Mouse (Mus musculus) spleen, adult 2 months (tissue): Measurements from ENCODE around the gene Pitpnc1. TPM values are rescaled to one million over a fixed set of nuclear protein-coding genes. Genes with fewer than 3 reads are reported as not detected.

Experiments used
- DNase-seq, 2 experiments: peaks; one replicate each; pipeline versions ENCODE4 v3.0.0 to v3.0.0-alpha.2; 2012 to 2021; ENCODE audit warnings: low spot score in 2 of 2, low read depth in 1 of 2
- H3K27ac ChIP-seq: fragments of 200-500 bp; 2 replicates; pipeline ENCODE4 v1.5.1; 2012; ENCODE audit warnings: low read length, inconsistent platforms; ENCODE audit not compliant: insufficient read depth
- H3K27me3 ChIP-seq: fragments of 200-500 bp; 2 replicates; pipeline ENCODE4 v1.6.1; 2012; ENCODE audit warnings: mild to moderate bottlenecking, moderate library complexity, low read length, inconsistent platforms; ENCODE audit not compliant: control insufficient read depth, insufficient read depth
- H3K36me3 ChIP-seq: fragments of 200-500 bp; 2 replicates; pipeline ENCODE4 v1.6.1; 2012; ENCODE audit warnings: mild to moderate bottlenecking, low read length, inconsistent platforms; ENCODE audit not compliant: control insufficient read depth, insufficient read depth
- H3K4me1 ChIP-seq: fragments of 200-500 bp; 2 replicates; pipeline ENCODE4 v1.6.1; 2011; ENCODE audit warnings: inconsistent platforms; ENCODE audit not compliant: control insufficient read depth, insufficient read depth, insufficient read length
- H3K4me3 ChIP-seq: fragments of 200-500 bp; 2 replicates; pipeline ENCODE4 v1.5.1; 2011; ENCODE audit warnings: mild to moderate bottlenecking, inconsistent platforms; ENCODE audit not compliant: insufficient read depth, insufficient read length; ENCODE audit errors: extremely low read depth
- CTCF ChIP-seq: fragments of 200-500 bp; IDR thresholded peaks from 2 replicates; pipeline ENCODE4 v1.5.1; 2011; ENCODE audit warnings: mild to moderate bottlenecking, inconsistent platforms; ENCODE audit not compliant: insufficient read depth, insufficient read length, insufficient replicate concordance; ENCODE audit errors: extremely low read depth
- POLR2A ChIP-seq: fragments of 200-500 bp; IDR thresholded peaks from 2 replicates; pipeline ENCODE4 v1.6.1; 2011; ENCODE audit warnings: low read depth, low read length, inconsistent platforms
- WGBS: fragments of 180-500 bp; shearing (Covaris S2); methylation state at CpG from one replicate; pipeline ENCODE4 v1.1.7; 2018; 5-methylcytosine and 5-hydroxymethylcytosine counted together
- polyA plus RNA-seq: library from polyadenylated mRNA; depleted of rRNA; stranded (reverse); fragments of >200 nt; gene quantifications from 2 replicates; pipeline ENCODE4 v1.2.3, GENCODE M21; 2012

Gene Pitpnc1
- polyA plus RNA-seq, 1 experiment = 6.4 TPM

GRCm38 (mm10) chr11:107458286-107458685 is 12.2 kb downstream of the Pitpnc1 start:
- TF ChIP-seq POLR2A (no peak), CTCF (no peak)
- no peak for DNase-seq
- Histone ChIP-seq H3K27me3 (no peaks in the 10 kb centered on the region), H3K36me3 (no peaks in the 10 kb centered on the region), H3K4me1 (peaks cover 3% of the 10 kb centered on the region; the same call in 1 of the 2 replicates), H3K27ac (peak overlapping the region; percentile 47), H3K4me3 (no peak overlapping the region)
- WGBS = 74% methylated on average over 12 of the region's 12 CpGs

DNA sequence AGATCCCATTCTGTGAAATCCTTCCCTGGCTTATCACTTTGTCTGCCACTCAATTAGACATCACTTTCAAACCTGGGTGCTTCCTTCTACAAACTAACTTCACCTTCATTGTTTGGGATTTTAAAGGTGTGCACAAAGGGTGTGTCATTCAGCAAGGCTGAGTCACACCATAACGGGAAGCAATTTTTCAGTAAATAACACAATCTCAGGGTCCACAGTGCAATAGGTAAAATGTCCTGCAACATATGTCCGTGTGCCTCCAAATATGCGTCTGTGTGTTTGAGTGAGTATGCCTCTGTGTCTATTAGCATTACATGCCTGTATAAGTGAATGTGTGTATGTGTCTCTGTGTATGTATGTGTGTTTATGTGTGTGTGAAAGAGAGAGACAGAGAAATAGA is 13.2 kb downstream of the Pitpnc1 start:
- DNase-seq = no peak
- 83% methylated on average over 3 of the region's 3 CpGs for WGBS
- peaks cover 3% of the 10 kb centered on the region; the same call in 1 of the 2 replicates for H3K4me1 ChIP-seq

GRCm38 (mm10) chr11:107454546-107455462 is 15.7 kb downstream of the Pitpnc1 start:
- 53% methylated on average over 19 of the region's 19 CpGs for WGBS
- Histone ChIP-seq H3K4me1 (peaks cover 17% of the 10 kb centered on the region; the same call in 1 of the 2 replicates), H3K27ac (no peak overlapping the region; the same call in 1 of the 2 replicates), H3K4me3 (no peak overlapping the region), H3K27me3 (no peaks in the 10 kb centered on the region), H3K36me3 (no peaks in the 10 kb centered on the region)
- TF ChIP-seq POLR2A (no peak), CTCF (no peak)
- DNase-seq = no peak

More for the DNA sequence above, 13.2 kb downstream of the Pitpnc1 start:
- Histone ChIP-seq H3K4me3 (no peak overlapping the region), H3K27me3 (no peaks in the 10 kb centered on the region), H3K27ac (no peak overlapping the region), H3K36me3 (no peaks in the 10 kb centered on the region)
- no peak for TF ChIP-seq POLR2A
- TF ChIP-seq CTCF = no peak

DNA sequence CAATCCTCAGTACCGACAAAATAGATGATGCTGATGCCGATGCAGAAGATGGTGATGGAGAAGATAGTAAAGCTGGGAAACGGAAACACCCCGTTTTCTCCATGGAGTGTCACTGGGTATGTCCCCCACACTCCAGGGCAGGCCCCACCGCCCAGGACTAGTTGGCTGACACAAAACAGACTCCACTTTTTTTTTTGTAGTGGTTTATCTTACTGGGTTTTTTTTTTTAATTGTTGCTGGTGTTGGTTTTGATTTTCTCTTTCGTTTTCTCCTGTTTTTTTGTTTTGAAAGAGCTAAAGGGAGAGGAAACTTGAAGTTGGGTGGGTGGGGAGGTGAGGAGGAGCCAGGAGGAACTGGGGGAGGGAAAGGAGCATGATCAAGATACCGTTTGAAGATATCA is 18.4 kb downstream of the Pitpnc1 start:
- no peak for TF ChIP-seq CTCF
- no peak for TF ChIP-seq POLR2A
- no peaks in the 10 kb centered on the region for H3K36me3 ChIP-seq
- no peak for DNase-seq

GRCm38 (mm10) chr11:107451106-107451505 is 19.4 kb downstream of the Pitpnc1 start:
- no peaks in the 10 kb centered on the region for H3K27me3 ChIP-seq
- H3K27ac ChIP-seq = peak overlapping the region; percentile 94
- peak; percentile 40 for TF ChIP-seq POLR2A
- no peak for TF ChIP-seq CTCF
- 6% methylated on average over 10 of the region's 10 CpGs for WGBS
- H3K4me3 ChIP-seq = peak overlapping the region; percentile 16; the same call in 1 of the 2 replicates
- peak; percentile 62 to 67 for DNase-seq
- no peaks in the 10 kb centered on the region for H3K36me3 ChIP-seq
- peaks cover 39% of the 10 kb centered on the region; the same call in 1 of the 2 replicates for H3K4me1 ChIP-seq

More for the DNA sequence above, 18.4 kb downstream of the Pitpnc1 start:
- Histone ChIP-seq H3K27me3 (no peaks in the 10 kb centered on the region), H3K4me3 (no peak overlapping the region), H3K27ac (peak overlapping the region; percentile 94), H3K4me1 (peaks cover 35% of the 10 kb centered on the region; the same call in 1 of the 2 replicates)
- WGBS = 58% methylated on average over 7 of the region's 7 CpGs

DNA sequence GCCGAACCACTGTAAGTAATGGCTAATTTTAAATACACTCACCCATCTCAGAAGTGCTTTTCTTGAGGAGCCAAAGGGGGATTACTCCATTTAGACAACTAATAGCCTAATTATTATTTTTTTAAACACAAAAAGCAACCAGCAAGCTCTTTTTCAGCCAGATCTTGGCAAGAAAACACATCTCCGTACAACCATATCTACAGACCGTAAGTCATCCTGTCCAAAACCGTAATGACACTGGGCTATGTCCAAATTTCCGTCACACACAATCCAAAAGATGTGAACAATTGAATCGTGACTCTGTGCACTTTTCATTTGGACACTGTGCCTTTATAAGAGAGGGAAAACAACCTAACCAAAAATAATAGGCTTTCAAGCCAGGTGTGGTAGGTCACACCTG is 20.4 kb downstream of the Pitpnc1 start:
- no peaks in the 10 kb centered on the region for H3K27me3 ChIP-seq
- H3K4me3 ChIP-seq = no peak overlapping the region
- no peak for DNase-seq
- peaks cover 39% of the 10 kb centered on the region; the same call in 1 of the 2 replicates for H3K4me1 ChIP-seq
- peak overlapping the region; percentile 94 for H3K27ac ChIP-seq
- TF ChIP-seq CTCF = no peak
- TF ChIP-seq POLR2A = no peak
- 73% methylated on average over 6 of the region's 6 CpGs for WGBS
- no peaks in the 10 kb centered on the region for H3K36me3 ChIP-seq
